Mouse (Mus musculus) embryonic facial prominence, embryonic 13.5 days (tissue): ENCODE measurements around the gene Vnn1. TPM values are rescaled to one million over a fixed set of nuclear protein-coding genes. Genes with fewer than 3 reads are reported as not detected.

Source experiments
- ATAC-seq: fragments of 200-750 bp; cut with Nextera tagmentation; 2 replicates; pipeline ENCODE4 v1.8.0; 2017; ENCODE audit warnings: low read depth; ENCODE audit not compliant: insufficient number of reproducible peaks, insufficient read depth, low FRiP score, low TSS enrichment
- H3K27ac ChIP-seq: fragments of 300-500 bp; sonication (generic); 2 replicates; pipeline ENCODE4 v1.5.1; 2015; ENCODE audit warnings: moderate library complexity, mild to moderate bottlenecking, inconsistent platforms
- H3K27me3 ChIP-seq: fragments of 300-500 bp; sonication (generic); 2 replicates; pipeline ENCODE4 v1.6.1; 2015; ENCODE audit warnings: mild to moderate bottlenecking, inconsistent platforms
- H3K36me3 ChIP-seq: fragments of 300-500 bp; sonication (generic); 2 replicates; pipeline ENCODE4 v1.6.1; 2015; ENCODE audit warnings: mild to moderate bottlenecking, inconsistent platforms
- H3K4me1 ChIP-seq: fragments of 300-500 bp; sonication (generic); 2 replicates; pipeline ENCODE4 v1.6.1; 2015; ENCODE audit warnings: inconsistent platforms
- H3K4me2 ChIP-seq: fragments of 300-500 bp; sonication (generic); 2 replicates; pipeline ENCODE4 v1.6.1; 2015; ENCODE audit warnings: moderate library complexity, mild to moderate bottlenecking, inconsistent platforms
- H3K4me3 ChIP-seq: fragments of 300-500 bp; sonication (generic); 2 replicates; pipeline ENCODE4 v1.5.1; 2015; ENCODE audit warnings: mild to moderate bottlenecking, inconsistent platforms
- H3K9ac ChIP-seq: fragments of 300-500 bp; sonication (generic); 2 replicates; pipeline ENCODE4 v1.6.1; 2015; ENCODE audit warnings: mild to moderate bottlenecking, inconsistent platforms
- H3K9me3 ChIP-seq: fragments of 300-500 bp; sonication (generic); 2 replicates; pipeline ENCODE4 v1.6.1; 2016; ENCODE audit warnings: inconsistent platforms
- WGBS: fragments of 180-500 bp; shearing (Covaris S2); methylation state at CpG from one replicate; pipeline ENCODE4 v1.1.7; 2015; ENCODE audit warnings: mixed read lengths; 5-methylcytosine and 5-hydroxymethylcytosine counted together
- polyA plus RNA-seq: library from polyadenylated mRNA; unstranded; fragments of >200 nt; fragmentation: Nextera tagmentation; extraction: Ambion mirVana; gene quantifications from 2 replicates; pipeline ENCODE4 v1.2.1, GENCODE M21; 2015

Gene Vnn1
- polyA plus RNA-seq, result 0.41 and 0.63 TPM in 2 replicates

DNA sequence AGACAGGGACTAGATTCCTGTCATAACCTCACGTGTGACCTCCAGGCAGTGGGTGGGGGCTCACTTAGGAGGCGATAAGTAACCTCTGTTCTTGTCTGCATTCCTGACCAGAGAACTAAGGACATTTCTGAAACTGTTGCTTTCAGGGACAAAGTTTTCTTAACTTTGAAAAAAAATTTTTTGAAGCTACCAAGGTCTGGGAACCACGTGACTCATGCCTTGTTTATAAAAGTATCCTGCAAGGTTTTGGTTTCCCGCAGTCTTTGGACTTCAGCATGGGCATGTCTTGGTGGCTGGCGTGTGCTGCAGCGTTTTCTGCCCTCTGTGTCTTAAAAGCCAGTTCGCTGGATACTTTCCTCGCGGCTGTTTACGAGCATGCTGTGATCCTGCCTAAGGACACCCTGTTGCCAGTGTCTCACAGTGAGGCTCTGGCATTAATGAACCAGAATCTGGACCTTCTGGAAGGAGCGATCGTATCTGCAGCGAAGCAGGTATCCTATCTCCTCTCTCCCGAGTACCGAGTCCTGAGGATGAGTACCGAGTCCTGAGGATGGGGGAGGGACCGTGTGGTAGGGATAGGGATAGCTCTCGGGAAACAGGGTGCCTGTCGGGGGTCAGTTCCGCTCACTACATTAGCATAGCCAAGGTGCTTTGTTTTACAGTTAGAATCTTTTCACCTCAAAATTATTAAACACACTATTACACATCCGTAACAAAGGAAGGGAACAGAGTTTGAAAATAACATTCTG is at the start of gene Vnn1:
Gene Vnn1, plus strand, starts transcription at position 88 of the 749 bp plus-strand sequence.
- no peaks in the 10 kb centered on the region for H3K27me3 ChIP-seq
- H3K9me3 ChIP-seq, result no peaks in the 10 kb centered on the region
- H3K4me2 ChIP-seq, result peak within 1 kb of the TSS; percentile 59
- no peaks in the 10 kb centered on the region for H3K36me3 ChIP-seq
- H3K27ac ChIP-seq, result no peak within 1 kb of the TSS
- ATAC-seq, result no peak
- H3K4me3 ChIP-seq, result peak within 1 kb of the TSS; percentile 30
- WGBS, result 33% methylated on average over 21 of the region's 21 CpGs
- 0 out of 2 replicates have a peak, but pooled peaks cover 3% of the 10 kb centered on the region for H3K4me1 ChIP-seq
- H3K9ac ChIP-seq, result peak within 1 kb of the TSS; percentile 44; the same call in 1 of the 2 replicates

DNA sequence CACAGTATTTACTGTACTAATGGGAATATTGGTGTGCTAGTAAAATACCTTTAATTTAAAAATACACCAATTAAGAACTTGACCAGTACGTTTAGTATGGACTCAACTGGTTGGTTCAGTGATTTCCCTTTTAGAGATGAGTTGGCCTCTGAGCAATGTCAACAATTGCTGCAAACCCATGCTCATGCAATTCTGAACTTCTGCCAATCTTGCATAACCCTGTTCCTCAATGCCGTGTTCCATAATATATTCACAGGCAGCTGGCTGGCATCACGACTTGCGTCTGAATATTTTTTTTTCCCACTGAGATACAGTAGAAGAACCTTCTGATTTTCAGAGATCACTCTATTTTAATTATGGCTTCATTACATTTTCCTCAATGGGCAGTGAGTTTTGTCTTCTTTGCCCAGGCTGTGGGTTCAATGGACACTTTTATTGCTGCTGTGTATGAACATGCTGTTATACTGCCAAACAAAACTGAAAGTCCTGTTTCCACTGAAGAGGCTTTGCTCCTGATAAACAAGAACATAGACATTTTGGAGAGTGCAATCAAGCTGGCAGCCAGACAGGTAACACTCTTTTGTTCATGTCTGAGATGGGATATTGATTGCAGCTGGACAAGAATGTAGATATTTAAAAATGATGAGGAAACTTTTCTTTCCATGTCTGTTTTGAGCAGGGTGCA is 43.1 kb upstream of the Vnn1 start, which contains the start of gene Vnn3:
Gene Vnn3, plus strand, starts transcription at position 235 of the 685 bp plus-strand sequence.
- Histone ChIP-seq H3K4me2 (no peak within 1 kb of the TSS), H3K9me3 (no peaks in the 10 kb centered on the region), H3K36me3 (no peaks in the 10 kb centered on the region), H3K4me3 (no peak within 1 kb of the TSS), H3K4me1 (no peaks in the 10 kb centered on the region), H3K9ac (no peak within 1 kb of the TSS), H3K27ac (no peak within 1 kb of the TSS), H3K27me3 (no peaks in the 10 kb centered on the region)
- no peak for ATAC-seq
- 81% methylated on average over 4 of the region's 4 CpGs for WGBS

DNA sequence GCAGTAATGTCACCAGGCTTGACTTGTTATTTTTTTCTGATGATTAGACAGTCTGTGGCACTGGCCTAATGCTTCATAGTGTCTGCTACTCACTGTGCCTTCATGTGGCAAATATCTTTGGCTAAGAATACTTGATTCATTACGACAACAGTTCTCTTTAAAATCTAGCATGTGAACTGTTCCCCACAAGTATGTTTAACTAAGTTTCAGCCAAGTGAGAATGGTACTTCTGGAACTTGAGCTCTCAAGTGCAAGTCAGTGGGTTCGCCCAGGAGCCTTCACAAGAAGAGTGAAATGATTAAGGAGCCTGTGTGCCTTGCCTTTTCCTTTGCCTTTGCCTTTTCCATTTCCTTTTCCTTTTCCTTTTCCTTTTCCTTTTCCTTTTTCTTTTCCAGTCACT is 42.4 kb upstream of the Vnn1 start:
- Histone ChIP-seq H3K9me3 (no peaks in the 10 kb centered on the region), H3K4me3 (no peak overlapping the region), H3K4me2 (no peak overlapping the region), H3K4me1 (no peaks in the 10 kb centered on the region), H3K36me3 (no peaks in the 10 kb centered on the region), H3K27me3 (no peaks in the 10 kb centered on the region), H3K27ac (no peak overlapping the region), H3K9ac (no peak overlapping the region)
- ATAC-seq, result no peak
- 79% methylated on average over 2 of the region's 2 CpGs for WGBS

DNA sequence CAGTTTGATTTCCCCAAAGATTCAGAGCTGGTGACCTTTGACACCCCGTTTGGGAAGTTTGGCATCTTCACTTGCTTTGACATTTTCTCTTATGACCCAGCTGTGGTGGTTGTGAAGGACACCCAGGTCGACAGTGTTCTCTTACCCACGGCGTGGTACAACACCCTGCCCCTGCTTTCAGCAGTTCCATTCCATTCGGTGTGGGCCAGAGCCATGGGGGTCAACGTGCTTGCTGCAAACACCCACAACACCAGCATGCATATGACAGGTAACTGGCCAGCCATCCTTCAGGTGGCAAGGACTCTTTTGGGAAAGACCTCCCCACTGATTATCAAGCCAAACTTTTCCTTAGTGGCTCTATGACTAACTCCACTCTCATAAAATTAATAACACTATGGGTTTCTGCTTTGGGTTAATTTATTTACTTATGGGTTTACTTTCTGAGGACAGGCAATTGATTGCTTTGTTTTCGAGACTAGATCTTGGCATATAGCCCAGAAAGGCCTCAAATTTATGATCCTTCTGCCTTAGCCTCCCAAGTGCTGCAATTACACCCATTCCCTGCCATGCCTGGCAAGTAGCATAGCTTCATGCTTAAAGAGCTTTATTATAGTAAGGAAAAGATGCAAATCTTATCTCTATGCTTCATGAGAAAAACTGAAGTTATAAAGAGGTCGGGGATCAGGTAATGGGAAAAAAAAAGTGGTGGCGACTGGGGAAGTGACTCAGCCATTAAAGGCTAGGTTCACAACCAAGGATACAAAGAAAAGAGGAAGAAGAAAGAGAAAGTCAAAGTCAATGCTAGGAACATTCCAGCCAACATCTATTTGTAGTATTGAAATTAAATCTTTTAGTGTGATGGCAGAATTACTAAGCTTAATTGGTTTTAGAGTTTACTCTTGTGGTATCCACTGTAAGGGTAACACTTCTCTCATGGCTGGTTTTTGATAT is 29.9 kb upstream of the Vnn1 start:
- no peak for ATAC-seq
- no peaks in the 10 kb centered on the region for H3K36me3 ChIP-seq
- no peak overlapping the region for H3K4me2 ChIP-seq
- no peak overlapping the region for H3K27ac ChIP-seq
- 80% methylated on average over 9 of the region's 9 CpGs for WGBS
- no peaks in the 10 kb centered on the region for H3K4me1 ChIP-seq
- H3K4me3 ChIP-seq, result no peak overlapping the region
- peaks cover 10% of the 10 kb centered on the region for H3K9me3 ChIP-seq
- no peaks in the 10 kb centered on the region for H3K27me3 ChIP-seq
- H3K9ac ChIP-seq, result no peak overlapping the region

DNA sequence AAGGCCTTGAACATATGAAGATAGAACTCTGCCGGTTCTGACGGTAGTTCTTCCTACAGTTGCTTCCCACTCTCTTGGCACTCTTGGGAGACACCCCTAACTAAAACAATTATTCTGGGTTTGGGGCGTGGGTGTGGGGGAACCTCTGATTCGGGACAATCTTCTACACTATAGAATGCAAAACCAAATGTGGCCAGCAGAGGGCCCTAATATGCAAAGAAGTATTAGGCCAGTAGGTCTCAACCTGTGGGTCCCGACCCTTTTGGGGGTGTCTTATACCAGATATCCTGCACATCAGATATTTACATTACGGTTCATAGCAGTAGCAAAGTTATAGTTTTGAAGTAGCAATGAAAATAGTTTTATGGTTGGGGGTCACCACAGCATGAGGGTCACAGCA is 13.8 kb upstream of the Vnn1 start:
- Histone ChIP-seq H3K36me3 (no peaks in the 10 kb centered on the region), H3K9ac (no peak overlapping the region), H3K4me3 (no peak overlapping the region), H3K27me3 (no peaks in the 10 kb centered on the region), H3K4me2 (no peak overlapping the region), H3K4me1 (no peaks in the 10 kb centered on the region), H3K9me3 (no peaks in the 10 kb centered on the region), H3K27ac (no peak overlapping the region)
- 87% methylated on average over 6 of the region's 6 CpGs for WGBS
- ATAC-seq, result no peak

DNA sequence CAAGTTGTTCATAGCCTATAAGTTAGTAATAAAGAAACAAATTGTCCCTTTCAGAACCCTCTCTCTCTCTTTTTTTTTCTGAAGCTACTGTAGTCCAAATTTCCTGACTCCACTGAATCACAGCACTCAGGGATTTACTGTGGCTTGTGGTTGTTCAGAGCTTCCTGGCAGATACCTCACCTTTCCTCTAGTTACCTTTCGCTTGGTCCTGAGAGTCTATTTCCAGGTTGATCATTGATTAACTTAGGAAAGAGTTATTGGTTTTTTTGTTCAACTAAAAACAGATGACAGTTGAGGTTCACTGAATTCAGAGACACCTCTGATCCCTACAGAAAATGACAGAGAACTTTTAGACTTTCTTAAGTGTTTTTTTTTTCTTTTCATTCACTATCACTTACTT is 9.6 kb upstream of the Vnn1 start:
- no peak for ATAC-seq
- WGBS, result 89% methylated on average over 1 of the region's 1 CpGs
- Histone ChIP-seq H3K4me2 (no peak overlapping the region), H3K9me3 (no peaks in the 10 kb centered on the region), H3K27ac (no peak overlapping the region), H3K9ac (no peak overlapping the region), H3K27me3 (no peaks in the 10 kb centered on the region), H3K4me1 (no peaks in the 10 kb centered on the region), H3K4me3 (no peak overlapping the region), H3K36me3 (no peaks in the 10 kb centered on the region)

DNA sequence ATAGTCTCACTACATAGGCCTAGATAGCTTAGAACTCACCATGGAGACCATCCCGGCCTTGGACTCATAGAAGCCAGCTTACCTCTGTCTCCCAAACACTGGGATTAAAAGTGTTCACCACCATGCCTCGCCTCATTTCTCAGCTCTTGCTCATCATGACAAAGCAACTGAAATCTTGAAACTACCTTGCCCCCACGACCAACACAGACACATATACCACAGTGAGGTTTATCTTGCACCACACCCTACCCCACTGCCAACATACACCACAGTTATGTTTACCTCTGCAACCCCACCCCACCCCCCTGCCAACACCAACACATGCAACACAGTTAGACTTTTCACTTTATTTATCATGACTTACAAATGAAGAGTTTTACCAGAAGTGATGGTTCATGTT is 8.4 kb upstream of the Vnn1 start:
- H3K4me3 ChIP-seq, result no peak overlapping the region
- H3K9me3 ChIP-seq, result no peaks in the 10 kb centered on the region
- no peaks in the 10 kb centered on the region for H3K27me3 ChIP-seq
- 83% methylated on average over 3 of the region's 3 CpGs for WGBS
- no peak overlapping the region for H3K27ac ChIP-seq
- no peak overlapping the region for H3K9ac ChIP-seq
- no peak for ATAC-seq
- H3K4me1 ChIP-seq, result no peaks in the 10 kb centered on the region
- H3K36me3 ChIP-seq, result no peaks in the 10 kb centered on the region
- no peak overlapping the region for H3K4me2 ChIP-seq

DNA sequence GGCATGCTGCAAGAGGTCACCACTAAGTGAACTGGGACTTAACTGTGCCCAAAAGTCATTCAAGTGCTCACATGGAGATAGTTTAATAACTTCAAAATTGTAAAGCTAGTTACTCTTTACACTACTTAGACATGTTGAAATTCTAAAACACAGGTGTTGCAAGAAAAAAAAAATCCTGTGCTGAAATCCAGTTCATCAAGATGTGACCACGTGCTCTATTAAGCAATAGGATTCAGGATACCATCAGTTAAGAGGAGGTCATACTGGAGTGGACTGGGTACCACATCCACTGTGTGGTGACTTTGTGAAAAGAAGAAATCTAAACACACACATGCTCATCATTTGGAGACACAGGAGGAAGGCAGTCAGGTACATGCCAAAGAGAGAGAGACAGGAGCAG is 1.5 kb upstream of the Vnn1 start:
- Histone ChIP-seq H3K27ac (no peak overlapping the region), H3K9ac (no peak overlapping the region), H3K4me1 (0 out of 2 replicates have a peak, but pooled peaks cover 3% of the 10 kb centered on the region), H3K9me3 (no peaks in the 10 kb centered on the region), H3K36me3 (no peaks in the 10 kb centered on the region), H3K27me3 (no peaks in the 10 kb centered on the region), H3K4me2 (no peak overlapping the region), H3K4me3 (no peak overlapping the region)
- 82% methylated on average over 1 of the region's 1 CpGs for WGBS
- no peak for ATAC-seq

DNA sequence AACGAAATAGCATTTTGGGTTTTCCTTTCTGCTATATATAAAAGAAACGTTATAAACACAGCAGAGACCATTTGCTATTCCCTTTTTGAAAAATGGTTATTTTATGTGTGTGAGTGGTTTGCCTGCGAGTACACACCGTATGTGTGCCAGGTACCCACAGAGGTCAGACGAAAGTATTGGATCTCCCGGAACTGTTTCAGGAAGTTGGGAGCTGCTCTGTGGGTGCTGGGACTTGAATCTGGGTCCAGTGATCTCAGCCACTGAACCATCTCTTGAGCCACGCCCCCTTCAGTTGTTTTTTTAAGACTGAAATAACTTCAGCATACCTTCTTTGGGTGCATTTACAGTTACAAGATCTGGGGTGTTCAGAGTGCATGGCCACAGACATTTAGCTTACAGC is 888 bp downstream of the Vnn1 start:
- no peak for ATAC-seq
- H3K4me2 ChIP-seq, result peak overlapping the region; percentile 59; the same call in 1 of the 2 replicates
- WGBS, result 77% methylated on average over 7 of the region's 7 CpGs

DNA sequence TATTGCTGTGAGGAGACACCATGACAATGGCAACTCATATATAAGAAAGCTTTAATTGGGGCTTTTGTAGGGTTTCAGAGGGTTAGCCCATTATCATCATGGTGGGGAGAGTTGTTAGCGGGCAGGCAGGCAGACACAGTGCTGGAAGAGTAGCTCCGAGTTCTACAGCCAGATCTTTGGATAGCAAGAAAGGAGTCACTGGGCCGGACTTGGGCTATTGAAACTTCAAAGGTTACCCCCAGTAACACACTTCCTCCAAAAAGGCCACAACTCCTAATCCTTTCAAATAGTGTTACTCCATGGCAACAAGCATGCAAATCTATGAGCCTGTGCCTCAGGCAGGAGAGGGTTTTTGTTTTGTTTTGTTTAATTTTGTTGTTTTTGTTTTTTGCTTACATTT is 6.6 kb downstream of the Vnn1 start:
- no peak for ATAC-seq
- Histone ChIP-seq H3K9ac (no peak overlapping the region), H3K4me2 (no peak overlapping the region), H3K9me3 (no peaks in the 10 kb centered on the region), H3K4me1 (no peaks in the 10 kb centered on the region), H3K27ac (no peak overlapping the region), H3K4me3 (no peak overlapping the region), H3K27me3 (no peaks in the 10 kb centered on the region), H3K36me3 (no peaks in the 10 kb centered on the region)
- WGBS, result 78% methylated on average over 3 of the region's 3 CpGs

More for the DNA sequence above, 888 bp downstream of the Vnn1 start:
- Histone ChIP-seq H3K4me3 (peak overlapping the region; percentile 30; the same call in 1 of the 2 replicates), H3K9me3 (no peaks in the 10 kb centered on the region), H3K9ac (no peak overlapping the region), H3K36me3 (no peaks in the 10 kb centered on the region), H3K4me1 (0 out of 2 replicates have a peak, but pooled peaks cover 3% of the 10 kb centered on the region), H3K27me3 (no peaks in the 10 kb centered on the region), H3K27ac (no peak overlapping the region)

DNA sequence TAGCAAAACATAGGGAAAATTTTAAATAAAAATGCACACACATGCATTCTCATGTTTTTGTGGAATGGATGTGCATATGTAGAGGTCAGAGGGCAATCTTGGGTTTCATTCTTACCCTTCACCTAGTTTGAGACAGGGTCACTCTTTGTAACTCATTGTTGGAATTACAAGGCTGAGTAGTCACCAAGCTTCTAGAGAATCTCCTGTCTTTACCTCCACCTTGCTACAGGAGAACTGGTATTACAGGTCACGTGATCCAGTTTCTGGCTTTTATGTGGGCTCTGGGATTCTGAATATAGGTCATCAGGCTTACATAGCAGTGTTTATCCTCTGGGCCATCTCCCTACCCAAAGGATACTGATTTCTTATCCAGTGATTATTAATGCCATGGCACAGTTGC is 11.2 kb downstream of the Vnn1 start:
- ATAC-seq, result no peak
- Histone ChIP-seq H3K4me1 (no peaks in the 10 kb centered on the region), H3K9me3 (no peaks in the 10 kb centered on the region), H3K4me3 (no peak overlapping the region), H3K36me3 (no peaks in the 10 kb centered on the region), H3K27me3 (no peaks in the 10 kb centered on the region), H3K4me2 (no peak overlapping the region), H3K27ac (no peak overlapping the region), H3K9ac (no peak overlapping the region)
- WGBS, result 88% methylated on average over 1 of the region's 1 CpGs
